Mouse (Mus musculus) E14TG2a.4 (cell line): ENCODE results near the gene Gja4.

Source experiments
- CTCF ChIP-seq: conservative IDR thresholded peaks from 2 replicates; pipeline ENCODE4 v1.5.1; 2014; ENCODE audit warnings: low read length
- NANOG ChIP-seq: IDR thresholded peaks from 2 replicates; pipeline ENCODE4 v1.6.1; 2014; ENCODE audit warnings: borderline replicate concordance, low read length, mixed read lengths

GRCm38 (mm10) chr4:127264183-127264554 lies 49.7 kb downstream of the Gja4 start:
- TF ChIP-seq CTCF (no peak), NANOG (no peak)
